Mouse (Mus musculus) WW6 (cell line): Measurements from ENCODE around the gene Mrgprh.
"Not testable (repeated sequence)": the region's sequence is repeated elsewhere in the genome, so short reads cannot be mapped to it uniquely, and the experiment has no call there.

Experiments
- DNase-seq: peaks from one replicate; pipeline ENCODE4 v3.0.0-alpha.2; 2013; ENCODE audit warnings: low read depth, low spot score

The Mrgprh gene

DNA sequence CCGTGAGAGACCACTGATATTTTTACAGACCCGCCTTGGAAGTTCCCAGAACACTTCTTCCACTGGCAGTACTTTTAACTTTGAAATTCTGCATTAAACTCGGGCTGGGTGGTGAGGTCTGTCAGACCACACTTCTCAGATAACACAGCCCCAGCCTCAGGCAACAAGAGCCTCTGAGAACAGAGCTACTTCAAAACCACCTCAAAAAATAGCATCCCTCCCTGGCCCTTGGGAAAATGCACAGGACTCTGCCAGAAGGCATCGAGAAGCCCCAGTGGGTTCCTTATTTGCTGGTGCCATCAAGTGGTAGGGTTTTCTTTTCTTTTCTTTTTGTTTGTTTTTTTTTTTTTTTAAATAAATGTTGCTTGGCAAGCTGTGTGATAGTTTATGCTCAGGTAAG, 7.2 kb upstream of the Mrgprh start:
- no peak for DNase-seq

DNA sequence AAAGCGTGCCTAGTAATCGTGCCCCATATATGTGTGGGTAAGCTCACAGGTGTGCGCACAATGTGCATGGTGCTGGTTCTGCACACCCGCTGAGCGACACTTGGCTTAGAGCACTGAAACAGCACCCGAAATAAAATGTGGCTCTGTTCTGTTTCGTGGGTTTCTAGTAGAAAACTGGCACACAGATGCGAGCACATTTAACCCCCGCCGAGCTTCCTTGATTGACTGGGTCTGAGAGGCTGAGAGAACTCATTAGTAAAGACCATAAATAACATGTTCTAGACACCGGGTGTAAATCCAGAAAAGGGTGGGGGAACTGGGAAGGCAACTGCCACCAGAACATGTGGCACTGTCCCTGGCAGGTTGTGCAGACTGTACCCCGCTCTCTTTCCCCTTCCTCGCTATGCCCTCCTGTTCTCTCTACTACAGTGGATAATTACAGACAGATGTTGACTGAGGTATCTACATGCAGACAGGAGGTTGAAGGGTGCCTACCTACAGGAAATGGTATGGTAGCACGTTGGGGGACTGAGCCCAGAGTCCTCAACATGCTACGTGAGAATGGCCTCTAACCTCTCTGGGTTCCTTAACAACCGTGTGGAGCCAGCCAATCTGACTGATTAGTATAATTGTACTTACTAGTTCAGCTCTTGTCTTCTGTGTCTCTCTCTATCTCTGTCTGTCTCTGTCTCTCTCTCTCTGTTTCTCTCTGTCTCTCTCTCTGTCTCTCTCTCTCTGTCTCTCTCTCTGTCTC, 3.4 kb upstream of the Mrgprh start:
- DNase-seq, result no peak

DNA sequence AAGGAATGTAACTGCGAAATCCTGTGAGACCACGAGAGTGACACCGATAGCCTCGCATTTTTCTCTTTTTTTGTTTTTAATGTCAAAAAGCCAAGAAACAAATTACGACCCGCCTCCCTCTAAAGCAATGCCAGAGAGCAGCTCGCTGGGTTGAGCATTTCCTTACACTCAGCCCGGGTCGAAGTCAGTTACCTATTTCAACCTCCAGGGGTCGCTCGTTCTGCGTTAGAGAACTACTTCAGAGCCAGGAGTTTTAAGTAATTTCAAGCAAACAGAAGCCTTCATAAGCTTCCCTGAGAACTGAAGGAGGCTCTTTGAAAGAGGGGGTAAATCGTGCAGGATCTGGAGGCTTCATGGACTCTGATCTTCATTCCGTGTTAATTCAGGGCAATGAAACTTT, 4.3 kb downstream of the Mrgprh start:
- peak; percentile 53 for DNase-seq

DNA sequence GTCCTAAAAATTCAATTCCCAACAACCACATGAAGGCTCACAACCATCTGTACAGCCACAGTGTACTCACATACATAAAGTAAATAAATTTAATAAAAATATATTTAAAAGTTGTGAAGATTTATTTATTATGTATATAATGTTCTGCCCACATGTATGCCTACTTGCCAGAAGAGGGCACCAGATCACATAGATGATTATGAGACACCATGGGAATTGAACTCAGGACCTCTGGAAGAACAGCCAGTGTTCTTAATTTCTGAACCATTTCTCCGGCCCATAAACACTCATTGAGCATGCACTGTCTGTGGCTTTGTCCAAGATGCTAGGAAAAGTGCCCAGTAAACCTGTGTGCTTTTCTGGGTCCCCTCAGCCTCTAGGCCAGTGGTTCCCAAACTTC, 5.4 kb downstream of the Mrgprh start:
- DNase-seq, result no peak

DNA sequence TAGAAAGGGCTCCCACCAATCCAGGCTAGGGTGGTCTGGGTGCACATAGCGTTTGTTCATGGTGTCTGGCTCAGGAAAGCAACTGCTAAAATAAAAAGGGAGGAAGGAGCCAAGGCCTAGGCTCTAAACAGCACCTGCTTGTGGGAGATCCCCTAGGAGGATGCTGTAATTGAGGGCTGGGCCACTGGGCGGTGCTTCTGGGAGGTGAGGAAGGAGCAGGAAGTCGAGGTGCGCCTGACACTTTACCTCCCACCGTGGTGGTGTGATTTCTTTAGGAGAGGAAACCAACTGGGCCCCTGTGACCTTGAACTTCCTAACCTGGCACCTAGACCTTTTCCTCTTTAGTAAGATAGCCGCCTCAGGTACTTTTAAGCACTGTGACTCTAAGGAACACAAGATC, 10.8 kb downstream of the Mrgprh start:
- peak; percentile 54 for DNase-seq

DNA sequence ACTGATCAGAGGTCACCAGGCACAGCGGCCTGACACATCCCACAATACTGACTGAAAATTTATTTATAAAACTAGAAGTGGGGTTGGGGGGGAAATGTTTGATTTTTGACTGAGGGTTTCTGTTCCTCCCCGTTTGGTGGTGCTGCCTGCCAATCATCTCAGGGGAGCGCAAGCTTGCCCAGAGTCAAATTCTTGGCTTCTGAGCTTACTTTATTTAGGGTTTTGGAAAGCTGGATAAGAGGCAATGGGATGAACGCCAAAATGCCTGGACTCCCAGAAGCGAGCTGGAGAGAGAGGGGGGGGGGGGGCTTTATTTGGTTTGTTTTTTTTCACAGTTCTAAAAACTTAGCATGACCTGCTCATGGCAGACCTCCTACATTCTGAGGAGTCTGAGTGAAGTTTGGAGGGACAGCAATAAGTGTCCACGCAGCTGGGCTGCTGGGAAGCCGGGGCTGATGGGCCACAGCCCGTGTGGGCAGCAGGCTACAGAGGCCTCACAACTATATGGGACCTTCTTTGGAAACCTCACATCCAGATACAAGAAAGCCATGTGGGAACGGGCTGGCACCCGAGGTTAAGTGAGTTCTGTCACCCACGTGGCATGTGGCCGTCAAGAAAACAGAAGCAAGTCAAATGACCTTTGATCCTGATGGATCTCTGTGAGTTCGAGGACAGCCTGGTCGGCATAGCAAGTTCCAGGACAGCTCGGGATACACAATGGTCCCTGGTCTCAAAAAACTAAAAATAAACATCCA, 11.4 kb downstream of the Mrgprh start:
- no peak for DNase-seq

DNA sequence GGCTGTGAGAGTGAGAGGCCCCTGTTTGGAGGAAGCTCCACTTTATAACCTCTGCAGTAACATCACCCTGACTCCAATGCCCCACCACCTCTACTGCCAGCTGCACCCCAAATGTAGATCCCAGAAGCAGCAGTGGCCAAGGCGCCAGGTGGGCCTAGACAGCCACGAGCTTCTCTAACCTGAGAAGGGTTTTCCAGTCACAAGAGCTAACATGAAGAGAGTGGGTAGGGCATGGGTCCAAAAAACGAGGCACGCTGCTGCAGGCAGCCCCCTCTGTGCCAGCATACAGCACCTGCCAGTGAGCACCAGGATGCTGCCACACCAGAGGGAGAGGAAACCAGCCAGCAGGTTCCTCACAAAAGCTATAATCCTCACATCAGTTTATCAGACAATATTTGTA, 15.2 kb downstream of the Mrgprh start:
- DNase-seq, result no peak

DNA sequence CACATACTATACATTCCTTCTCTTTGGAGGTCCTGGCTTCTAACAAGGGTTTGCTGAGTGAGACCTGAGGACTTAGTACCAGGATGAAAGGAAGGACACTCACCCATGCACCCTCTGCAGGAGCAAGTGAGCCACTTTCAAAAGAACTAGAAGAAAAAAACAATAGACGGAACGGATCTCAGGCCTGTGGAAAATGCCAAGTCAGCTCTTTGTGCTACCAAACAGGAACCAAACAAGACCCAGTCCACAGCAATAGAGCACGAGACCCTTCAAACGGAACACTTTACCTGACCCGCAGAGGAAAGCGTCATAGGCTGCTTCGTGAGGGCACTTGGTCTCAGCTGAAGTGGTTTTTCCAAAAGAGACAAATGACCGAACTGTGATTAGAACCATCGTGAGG, 16.2 kb downstream of the Mrgprh start:
- DNase-seq, result no peak

DNA sequence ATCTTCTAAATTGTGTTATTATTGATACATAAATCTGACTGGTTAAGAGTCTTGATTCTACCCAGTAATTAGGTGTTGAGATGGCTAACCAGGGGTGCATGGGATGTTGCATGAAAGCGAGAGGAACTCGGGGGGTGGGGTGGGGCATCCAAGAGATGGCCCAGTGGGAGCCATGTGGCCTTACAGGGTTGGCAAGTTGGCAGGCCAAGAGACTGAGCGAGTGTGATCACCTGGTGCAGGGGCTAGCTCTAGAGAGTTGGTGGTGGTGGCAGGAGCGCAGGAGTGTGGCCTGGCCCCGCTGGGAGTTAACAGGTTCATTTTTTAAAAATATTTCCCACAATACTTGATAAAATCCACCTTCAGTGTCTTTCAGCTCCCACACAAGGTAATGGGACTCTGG, 21.8 kb downstream of the Mrgprh start:
- DNase-seq, result no peak

DNA sequence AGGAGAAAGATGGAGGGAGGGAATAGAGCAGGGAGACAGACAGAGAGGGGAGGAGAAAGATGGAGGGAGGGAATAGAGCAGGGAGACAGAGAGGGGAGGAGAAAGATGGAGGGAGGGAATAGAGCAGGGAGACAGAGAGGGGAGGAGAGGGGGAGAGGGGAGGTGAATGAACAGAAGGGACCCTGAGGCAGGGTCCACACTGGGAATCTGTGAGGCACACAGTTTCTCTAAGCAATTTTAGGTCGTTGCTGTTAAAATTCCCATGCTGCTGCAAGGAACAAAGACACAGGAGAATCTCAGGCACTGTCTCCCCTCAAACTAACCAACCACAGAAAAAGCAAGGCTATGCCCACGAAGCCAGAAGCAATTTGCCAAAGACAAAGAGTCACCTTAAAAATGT, 22.8 kb downstream of the Mrgprh start:
- DNase-seq, result not testable (repeated sequence)

DNA sequence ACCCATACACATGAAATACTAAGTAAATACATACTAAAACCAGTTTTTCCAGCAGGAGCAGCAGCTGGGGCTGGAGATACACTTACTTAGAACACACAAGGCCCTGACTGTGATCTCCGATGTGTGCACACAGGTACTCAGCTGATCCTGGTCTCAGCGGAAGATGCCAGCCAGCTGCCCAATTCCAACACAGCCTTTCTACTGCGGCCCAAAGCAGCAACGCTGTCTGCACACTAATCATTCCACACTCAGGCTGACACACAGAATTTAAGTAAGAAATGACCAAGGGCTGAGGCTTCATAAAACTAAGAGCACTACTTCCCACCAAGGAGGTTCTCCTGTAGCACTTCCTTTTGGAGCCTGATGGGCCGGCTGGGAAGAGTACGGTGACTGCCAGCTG, 26.5 kb downstream of the Mrgprh start:
- DNase-seq, result no peak

DNA sequence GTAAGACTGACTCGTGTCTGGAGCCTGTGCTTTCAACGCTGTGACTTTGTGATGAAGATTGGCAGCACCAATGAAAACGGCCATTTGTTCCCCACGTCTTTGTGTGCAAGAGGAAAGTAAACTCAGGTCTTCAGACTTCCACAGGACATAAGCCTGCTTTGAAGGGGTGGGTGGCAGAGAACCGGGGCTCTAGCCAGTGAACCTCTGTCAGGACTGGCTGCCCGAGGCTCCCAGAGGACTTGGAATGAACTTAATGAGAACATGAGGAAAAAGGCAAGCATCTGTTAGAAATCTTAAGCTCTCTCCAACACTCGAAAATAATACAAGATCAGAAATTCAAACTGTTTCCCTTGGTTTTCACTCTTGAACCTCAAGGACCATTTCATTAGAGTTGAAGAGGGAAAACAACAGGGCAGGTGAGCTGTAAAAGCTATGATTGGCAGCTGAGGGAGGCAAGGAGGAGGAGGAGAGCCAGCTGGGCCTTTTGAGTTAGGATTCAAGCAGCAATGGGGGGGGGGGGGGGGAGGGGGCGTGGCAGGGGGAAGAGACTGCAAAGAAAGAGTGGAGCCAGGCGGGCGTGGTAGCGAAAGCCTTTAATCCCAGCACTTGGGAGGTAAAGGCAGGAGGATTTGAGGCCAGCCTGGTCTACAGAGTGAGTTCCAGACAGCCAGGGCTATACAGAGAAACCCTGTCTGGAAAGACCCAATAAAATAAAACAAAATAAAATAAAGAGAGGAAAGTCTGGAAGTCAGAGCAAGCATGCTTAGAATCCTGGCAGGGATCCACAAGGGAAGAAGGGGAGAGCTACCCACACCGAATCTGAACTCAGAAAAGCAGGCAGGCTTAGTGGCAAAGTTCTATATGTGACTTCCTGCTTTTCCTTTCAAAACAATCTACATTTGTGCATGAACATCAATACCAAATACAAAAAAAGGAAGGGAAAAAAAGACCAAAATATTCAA, 27.8 kb downstream of the Mrgprh start:
- no peak for DNase-seq

DNA sequence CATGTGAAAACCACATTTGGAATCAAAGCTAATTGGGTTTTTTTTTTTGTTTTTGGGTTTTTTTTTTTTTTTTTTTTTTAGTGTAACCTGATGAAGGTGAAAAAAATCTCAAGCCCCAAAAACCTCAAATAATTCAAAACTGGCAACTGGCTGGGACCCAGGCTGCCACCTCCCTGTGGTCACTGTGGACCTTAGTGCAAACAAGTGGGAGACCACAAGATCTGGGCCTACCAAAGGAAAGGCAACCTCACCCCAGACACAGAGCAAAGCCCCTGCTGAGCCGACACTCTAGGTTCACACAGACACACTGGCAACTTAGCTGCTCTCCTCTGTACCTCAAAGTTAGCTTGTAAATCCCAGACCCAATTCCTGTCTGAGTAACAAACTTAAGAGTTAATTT, 28.5 kb downstream of the Mrgprh start:
- no peak for DNase-seq

DNA sequence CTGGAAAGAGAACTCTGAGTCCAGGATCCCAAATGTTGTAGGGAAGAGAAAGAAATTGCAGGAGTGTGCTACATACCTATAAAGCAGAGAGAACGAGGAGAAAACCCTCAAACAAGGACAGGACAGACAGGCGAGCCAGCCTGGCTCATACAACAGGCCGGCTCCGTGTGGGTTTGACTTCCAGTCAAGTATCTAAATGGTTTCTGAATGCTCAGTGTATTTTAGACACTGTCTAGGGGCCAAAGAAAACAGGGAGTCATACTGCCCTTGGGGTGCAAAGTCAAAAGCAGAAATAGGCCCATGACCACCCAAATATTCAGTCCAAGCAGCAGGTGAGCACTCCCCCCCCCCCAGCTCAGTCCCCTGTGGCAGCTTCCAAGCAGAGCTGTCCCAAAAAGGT, 30.0 kb downstream of the Mrgprh start:
- DNase-seq, result no peak

DNA sequence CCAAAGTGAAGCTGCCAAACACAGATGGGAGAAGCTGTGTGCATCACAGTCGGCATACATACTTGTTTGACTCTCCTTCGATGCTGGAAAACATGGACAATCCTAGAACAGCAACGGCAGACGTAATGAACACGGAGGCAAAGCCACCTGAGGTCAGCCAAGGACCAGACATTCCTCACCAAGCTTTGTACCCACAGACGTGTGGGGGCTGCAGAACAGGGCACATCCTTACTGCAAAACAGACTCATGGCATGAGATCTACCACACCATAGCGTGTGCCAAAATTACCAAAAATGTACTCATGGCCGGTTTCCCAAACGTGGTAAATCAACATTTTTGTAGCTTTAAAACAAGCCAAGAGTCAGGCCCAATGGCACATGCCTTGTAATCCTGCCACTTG, 30.6 kb downstream of the Mrgprh start:
- no peak for DNase-seq

DNA sequence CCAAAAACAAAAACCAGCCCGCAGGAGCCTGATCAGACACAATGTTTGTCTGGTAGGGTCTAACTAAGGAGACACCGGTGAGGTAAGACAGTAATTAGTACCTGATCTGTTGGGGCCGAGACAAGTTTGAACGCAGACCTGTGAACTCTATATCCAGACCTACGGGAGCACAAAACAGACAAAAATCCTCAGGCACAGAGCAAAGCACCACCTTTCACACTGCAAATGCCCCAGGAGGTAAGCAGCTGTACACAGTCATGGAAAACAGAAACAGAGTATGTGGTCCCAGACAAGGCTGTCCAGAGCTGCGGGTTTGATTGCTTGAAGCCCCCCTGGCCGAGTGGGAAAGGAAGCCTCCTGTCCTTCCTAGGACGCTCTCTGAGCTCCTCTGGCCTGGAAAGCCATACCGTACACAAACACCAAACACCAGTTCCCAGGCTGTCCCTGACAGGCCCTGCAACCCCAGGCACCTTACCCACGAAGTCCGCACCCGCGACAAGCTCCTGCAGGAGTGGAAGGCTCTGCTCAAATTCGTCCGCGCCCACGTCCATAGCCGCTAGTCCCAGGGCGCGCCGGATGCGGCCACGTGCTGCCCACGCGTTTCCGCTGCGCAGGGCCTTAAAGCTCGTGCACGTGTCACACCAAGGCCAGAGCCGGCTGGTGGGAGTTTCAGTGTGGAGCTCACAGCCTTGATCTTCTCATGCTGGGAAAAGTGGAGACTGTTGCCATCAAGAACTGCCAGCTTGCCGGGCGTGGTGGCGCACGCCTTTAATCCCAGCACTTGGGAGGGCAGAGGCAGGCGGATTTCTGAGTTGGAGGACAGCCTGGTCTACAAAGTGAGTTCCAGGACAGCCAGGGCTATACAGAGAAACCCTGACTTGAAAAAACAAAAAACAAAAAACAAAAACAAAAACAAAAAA, 33.8 kb downstream of the Mrgprh start, which contains the start of gene Pnldc1:
Gene Pnldc1, minus strand, starts transcription at position 870 of the 920 bp plus-strand sequence.
- DNase-seq, result peak; percentile 28

DNA sequence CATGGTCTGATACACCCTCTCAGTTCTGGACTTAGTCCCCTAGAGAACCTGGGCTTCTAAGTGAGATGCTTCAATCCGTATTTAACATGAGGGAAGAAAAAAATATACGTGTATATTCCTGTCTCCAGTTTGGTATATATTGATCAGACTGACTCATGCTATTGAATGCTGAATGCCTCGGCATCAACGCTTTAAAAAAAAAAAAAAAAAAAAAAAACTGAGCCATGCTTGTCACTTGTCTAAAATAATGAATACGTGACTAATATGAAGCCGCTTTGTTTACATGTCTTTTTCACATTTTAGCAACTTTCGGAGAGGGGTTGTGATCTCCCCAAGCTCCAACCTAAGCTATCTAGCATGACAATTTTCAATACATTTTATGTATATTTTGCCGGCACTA, 34.6 kb downstream of the Mrgprh start:
- DNase-seq, result no peak

DNA sequence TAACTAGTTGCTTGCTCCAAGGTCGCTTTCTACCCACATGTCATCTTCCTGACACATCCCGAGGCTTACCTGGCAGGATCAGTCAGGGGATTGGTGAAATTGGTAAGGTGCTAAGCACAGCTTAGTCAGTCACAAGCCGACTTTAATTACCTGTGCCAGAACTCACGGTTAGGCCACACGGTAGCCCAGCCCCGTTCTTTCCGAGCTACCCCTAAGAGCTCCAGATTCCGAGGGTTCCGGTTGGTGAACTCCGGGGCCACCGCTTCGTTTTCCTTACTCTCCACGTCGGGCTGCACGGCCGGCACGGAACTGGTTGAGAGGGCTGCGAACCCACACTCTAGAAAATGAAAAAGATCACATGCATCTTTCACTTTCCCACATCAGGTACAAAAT, 39.6 kb downstream of the Mrgprh start, which contains the start of gene Tcp1:
Gene Tcp1, plus strand, starts transcription at position 214 of the 393 bp plus-strand sequence.
- DNase-seq, result no peak

DNA sequence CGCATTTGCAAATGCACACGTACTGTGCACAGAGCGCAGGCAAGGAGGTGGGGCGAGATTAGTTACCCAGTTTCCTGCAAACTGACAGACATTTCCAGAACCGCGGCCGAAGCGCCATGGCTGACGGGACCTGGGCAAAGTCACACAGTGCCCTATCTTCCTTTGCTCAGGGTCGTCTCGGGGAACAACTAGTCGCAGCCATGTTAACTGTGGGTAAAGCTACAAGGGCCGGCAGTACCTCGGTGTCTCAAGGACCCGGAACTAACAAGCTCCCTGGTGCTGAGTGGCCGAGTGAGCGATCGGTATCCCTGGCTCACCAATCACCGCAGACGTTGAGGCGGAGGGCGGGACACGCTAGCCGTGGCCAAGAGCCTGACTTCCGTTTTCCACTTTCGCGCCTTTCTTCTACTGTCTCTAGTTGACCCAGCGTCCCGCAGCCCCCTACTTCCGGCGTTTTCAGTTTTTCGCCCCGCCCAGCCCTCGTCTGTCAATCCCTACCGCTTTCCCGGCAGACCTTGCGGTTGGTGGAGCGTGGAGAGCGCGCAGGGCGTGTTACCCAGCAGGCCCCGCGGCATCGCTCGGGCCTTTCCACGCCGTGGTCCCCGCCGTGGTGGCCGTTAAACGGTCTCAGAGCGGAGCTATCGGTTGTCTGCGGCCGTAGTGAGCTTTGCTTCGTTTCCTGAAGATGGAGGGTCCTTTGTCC, 40.2 kb downstream of the Mrgprh start, which contains the start of gene Mrpl18:
Gene Mrpl18, minus strand, starts transcription at position 465 of the 703 bp plus-strand sequence.
- peak; percentile 98 for DNase-seq
